Mouse (Mus musculus) hindbrain, embryonic 12.5 days (tissue): ENCODE measurements at regions not wholly inside any gene's neighbourhood (a gene's known extent, or its start where the extent isn't known, plus 50 kb on each side); places are given as distances from the start of the nearest gene placed in this dataset.

Experiments used
- ATAC-seq: fragments of 200-750 bp; cut with Nextera tagmentation; 2 replicates; pipeline ENCODE4 v1.8.0; 2017; ENCODE audit warnings: moderate TSS enrichment; ENCODE audit not compliant: low FRiP score
- H3K27ac ChIP-seq: fragments of 300-500 bp; sonication (generic); 2 replicates; pipeline ENCODE4 v1.5.1; 2016; ENCODE audit warnings: mild to moderate bottlenecking
- H3K27me3 ChIP-seq: fragments of 300-500 bp; sonication (generic); 2 replicates; pipeline ENCODE4 v1.6.1; 2016; ENCODE audit warnings: mild to moderate bottlenecking
- H3K36me3 ChIP-seq: fragments of 300-500 bp; sonication (generic); 2 replicates; pipeline ENCODE4 v1.6.1; 2016; ENCODE audit warnings: mild to moderate bottlenecking
- H3K4me1 ChIP-seq: fragments of 300-500 bp; sonication (generic); 2 replicates; pipeline ENCODE4 v1.6.1; 2016
- H3K4me2 ChIP-seq: fragments of 300-500 bp; sonication (generic); replicated peaks from 2 replicates; pipeline ENCODE4 v1.6.1; 2016; ENCODE audit warnings: mild to moderate bottlenecking
- H3K4me3 ChIP-seq: fragments of 300-500 bp; sonication (generic); 2 replicates; pipeline ENCODE4 v1.5.1; 2016; ENCODE audit warnings: mild to moderate bottlenecking
- H3K9ac ChIP-seq: fragments of 300-500 bp; sonication (generic); 2 replicates; pipeline ENCODE4 v1.6.1; 2016; ENCODE audit warnings: mild to moderate bottlenecking, moderate library complexity
- H3K9me3 ChIP-seq: fragments of 300-500 bp; sonication (generic); replicated peaks from 2 replicates; pipeline ENCODE4 v1.6.1; 2016; ENCODE audit warnings: mild to moderate bottlenecking
- WGBS: fragments of 180-500 bp; shearing (Covaris S2); methylation state at CpG from one replicate; pipeline ENCODE4 v1.1.7; 2016; 5-methylcytosine and 5-hydroxymethylcytosine counted together

GRCm38 (mm10) chr14:23115889-23116510 lies 898.3 kb downstream of the Kcnma1 start:
- no peaks in the 10 kb centered on the region for H3K27me3 ChIP-seq
- H3K4me1 ChIP-seq = peaks cover 2% of the 10 kb centered on the region; the same call in 1 of the 2 replicates
- no peak overlapping the region for H3K4me3 ChIP-seq
- no peaks in the 10 kb centered on the region for H3K9me3 ChIP-seq
- H3K27ac ChIP-seq = no peak overlapping the region
- no peak overlapping the region for H3K9ac ChIP-seq
- 65% methylated on average over 8 of the region's 8 CpGs for WGBS
- H3K4me2 ChIP-seq = no peak overlapping the region
- no peaks in the 10 kb centered on the region for H3K36me3 ChIP-seq
- no peak for ATAC-seq

GRCm38 (mm10) chr14:23114910-23115309 lies 899.4 kb downstream of the Kcnma1 start:
- no peak for ATAC-seq
- Histone ChIP-seq H3K27me3 (no peaks in the 10 kb centered on the region), H3K36me3 (no peaks in the 10 kb centered on the region), H3K4me3 (no peak overlapping the region), H3K4me1 (peaks cover 2% of the 10 kb centered on the region; the same call in 1 of the 2 replicates), H3K27ac (no peak overlapping the region), H3K9me3 (no peaks in the 10 kb centered on the region), H3K9ac (no peak overlapping the region), H3K4me2 (no peak overlapping the region)
- 74% methylated on average over 5 of the region's 5 CpGs for WGBS

- 94% methylated on average over 1 of the region's 1 CpGs for WGBS
- H3K4me2 ChIP-seq = no peak overlapping the region
These were observed 899.8 kb downstream of the Kcnma1 start for GRCm38 (mm10) chr14:23114456-23114855.

GRCm38 (mm10) chr14:23112369-23112768 lies 901.9 kb downstream of the Kcnma1 start:
- WGBS = 43% methylated on average over 2 of the region's 2 CpGs
- no peak for ATAC-seq

More at GRCm38 (mm10) chr14:23114456-23114855, 899.8 kb downstream of the Kcnma1 start:
- Histone ChIP-seq H3K9ac (no peak overlapping the region), H3K9me3 (no peaks in the 10 kb centered on the region), H3K36me3 (no peaks in the 10 kb centered on the region), H3K4me1 (peaks cover 2% of the 10 kb centered on the region; the same call in 1 of the 2 replicates), H3K27me3 (no peaks in the 10 kb centered on the region), H3K4me3 (no peak overlapping the region), H3K27ac (no peak overlapping the region)
- no peak for ATAC-seq

GRCm38 (mm10) chr14:23108590-23108989 lies 905.7 kb downstream of the Kcnma1 start:
- Histone ChIP-seq H3K36me3 (no peaks in the 10 kb centered on the region), H3K27ac (no peak overlapping the region), H3K4me1 (peaks cover 2% of the 10 kb centered on the region; the same call in 1 of the 2 replicates), H3K4me3 (no peak overlapping the region), H3K9me3 (no peaks in the 10 kb centered on the region), H3K9ac (no peak overlapping the region), H3K27me3 (no peaks in the 10 kb centered on the region), H3K4me2 (no peak overlapping the region)
- ATAC-seq = no peak
- WGBS = 85% methylated on average over 7 of the region's 7 CpGs

More at GRCm38 (mm10) chr14:23112369-23112768, 901.9 kb downstream of the Kcnma1 start:
- H3K9me3 ChIP-seq = no peaks in the 10 kb centered on the region
- peaks cover 2% of the 10 kb centered on the region; the same call in 1 of the 2 replicates for H3K4me1 ChIP-seq
- H3K9ac ChIP-seq = no peak overlapping the region
- H3K27ac ChIP-seq = no peak overlapping the region
- H3K4me2 ChIP-seq = no peak overlapping the region
- no peak overlapping the region for H3K4me3 ChIP-seq
- no peaks in the 10 kb centered on the region for H3K36me3 ChIP-seq
- no peaks in the 10 kb centered on the region for H3K27me3 ChIP-seq

- 82% methylated on average over 4 of the region's 4 CpGs for WGBS
- H3K4me3 ChIP-seq = no peak overlapping the region
These were observed 906.8 kb downstream of the Kcnma1 start for GRCm38 (mm10) chr14:23107466-23107865.

More at GRCm38 (mm10) chr14:23107466-23107865, 906.8 kb downstream of the Kcnma1 start:
- no peak overlapping the region for H3K9ac ChIP-seq
- no peaks in the 10 kb centered on the region for H3K9me3 ChIP-seq
- H3K27ac ChIP-seq = no peak overlapping the region
- peaks cover 2% of the 10 kb centered on the region; the same call in 1 of the 2 replicates for H3K4me1 ChIP-seq
- H3K4me2 ChIP-seq = no peak overlapping the region
- no peak for ATAC-seq
- no peaks in the 10 kb centered on the region for H3K27me3 ChIP-seq
- no peaks in the 10 kb centered on the region for H3K36me3 ChIP-seq
